Mouse (Mus musculus) midbrain, postnatal 0 days (tissue): ENCODE measurements around the gene Mob3b. TPM values are rescaled to one million over a fixed set of nuclear protein-coding genes. Genes with fewer than 3 reads are reported as not detected.

Experiments
- ATAC-seq: fragments of 200-750 bp; cut with Nextera tagmentation; 2 replicates; pipeline ENCODE4 v1.8.0; 2017; ENCODE audit warnings: moderate number of reproducible peaks, mild to moderate bottlenecking, moderate TSS enrichment, moderate library complexity; ENCODE audit not compliant: low FRiP score
- DNase-seq: peaks from one replicate; pipeline ENCODE4 v3.0.0-alpha.2; 2015; ENCODE audit warnings: low spot score
- H3K27ac ChIP-seq: fragments of 300-500 bp; sonication (generic); 2 replicates; pipeline ENCODE4 v1.5.1; 2014; ENCODE audit warnings: low read depth, mild to moderate bottlenecking, low read length, mixed read lengths
- H3K27me3 ChIP-seq: fragments of 300-500 bp; sonication (generic); 2 replicates; pipeline ENCODE4 v1.6.1; 2014; ENCODE audit warnings: low read length, control low read depth, mixed read lengths; ENCODE audit not compliant: insufficient read depth
- H3K36me3 ChIP-seq: fragments of 300-500 bp; sonication (generic); 2 replicates; pipeline ENCODE4 v1.6.1; 2014; ENCODE audit warnings: low read length, control low read depth, mixed read lengths; ENCODE audit not compliant: insufficient read depth
- H3K4me1 ChIP-seq: fragments of 300-500 bp; sonication (generic); 2 replicates; pipeline ENCODE4 v1.6.1; 2014; ENCODE audit warnings: mild to moderate bottlenecking, control low read depth, antibody characterized with exemption, low read length, mixed read lengths; ENCODE audit not compliant: insufficient read depth
- H3K4me2 ChIP-seq: fragments of 300-500 bp; sonication (generic); 2 replicates; pipeline ENCODE4 v1.6.1; 2014; ENCODE audit warnings: low read depth, mild to moderate bottlenecking, low read length, mixed read lengths; ENCODE audit not compliant: poor library complexity, severe bottlenecking
- H3K4me3 ChIP-seq: fragments of 300-500 bp; sonication (generic); 2 replicates; pipeline ENCODE4 v1.5.1; 2014; ENCODE audit warnings: low read depth, mild to moderate bottlenecking, low read length, moderate library complexity
- H3K9ac ChIP-seq: fragments of 300-500 bp; sonication (generic); replicated peaks from 2 replicates; pipeline ENCODE4 v1.6.1; 2014; ENCODE audit warnings: mild to moderate bottlenecking, low read length, moderate library complexity, mixed read lengths; ENCODE audit not compliant: poor library complexity, severe bottlenecking
- H3K9me3 ChIP-seq: fragments of 300-500 bp; sonication (generic); 2 replicates; pipeline ENCODE4 v1.6.1; 2016; ENCODE audit warnings: low read length, control low read depth
- CTCF ChIP-seq: IDR thresholded peaks from 2 replicates; pipeline ENCODE4 v1.5.1; 2016; ENCODE audit warnings: antibody characterized with exemption, mild to moderate bottlenecking
- WGBS: fragments of 180-500 bp; shearing (Covaris S2); extraction: QIAGEN DNeasy Blood & Tissue Kit; methylation state at CpG from one replicate; pipeline ENCODE4 v1.1.7; 2014; 5-methylcytosine and 5-hydroxymethylcytosine counted together
- polyA plus RNA-seq: library from polyadenylated mRNA; unstranded; fragments of >200 nt; fragmentation: Nextera tagmentation; extraction: Ambion mirVana; gene quantifications from 2 replicates; pipeline ENCODE4 v1.2.1, GENCODE M21; 2015
- total RNA-seq: library from RNA; depleted of rRNA; stranded (reverse); fragments of >200 nt; gene quantifications from 2 replicates; pipeline ENCODE4 v1.2.3, GENCODE M21; 2014

Gene Mob3b
- total and polyA plus RNA-seq, 2 experiments from 2014 or later: 0.77 to 1.6 TPM

DNA sequence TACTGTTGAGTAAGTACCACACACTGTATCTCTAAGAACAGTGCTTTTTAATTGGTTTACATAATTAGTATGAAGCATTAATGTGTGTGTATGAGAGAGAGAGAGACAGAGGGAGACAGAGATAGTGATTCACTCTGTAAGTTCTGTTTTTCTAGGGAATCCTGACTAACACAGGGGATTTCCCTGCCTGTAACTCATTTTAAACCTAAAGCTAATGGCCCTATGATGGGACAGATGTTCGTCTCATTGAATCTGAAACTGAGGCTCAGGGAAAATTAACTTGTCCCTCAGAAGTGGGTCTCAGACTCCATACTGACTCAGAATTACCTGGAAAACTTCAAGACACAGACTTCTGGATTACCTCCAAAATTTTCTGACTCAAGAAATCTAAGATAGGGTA, 96.3 kb downstream of the Mob3b start:
- Histone ChIP-seq H3K9ac (no peak overlapping the region), H3K27ac (no peak overlapping the region), H3K27me3 (no peaks in the 10 kb centered on the region), H3K4me1 (peaks cover 9% of the 10 kb centered on the region; the same call in 1 of the 2 replicates), H3K4me3 (no peak overlapping the region), H3K4me2 (no peak overlapping the region), H3K36me3 (no peaks in the 10 kb centered on the region), H3K9me3 (no peaks in the 10 kb centered on the region)
- ATAC-seq (no peak), DNase-seq (no peak)
- WGBS: 97% methylated on average over 1 of the region's 1 CpGs
- TF ChIP-seq CTCF: no peak

DNA sequence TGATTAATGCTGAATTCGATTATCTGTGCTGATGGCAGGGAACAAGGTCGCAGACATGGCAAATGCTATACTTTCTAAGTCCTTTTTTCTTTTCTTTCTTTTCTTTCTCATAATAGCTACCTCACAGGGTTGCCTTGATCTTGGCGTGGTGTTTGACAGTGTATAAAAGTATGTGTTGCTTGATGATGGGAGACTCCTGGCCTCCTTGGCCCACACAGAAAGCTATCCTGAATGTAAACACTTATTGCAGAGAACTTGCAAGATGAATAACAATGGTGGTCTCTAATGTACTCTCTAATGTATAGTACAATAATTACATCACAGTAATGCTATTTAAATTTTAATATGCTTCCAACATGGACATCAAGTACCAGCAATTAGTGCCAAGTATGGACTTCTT, 96.9 kb downstream of the Mob3b start:
- no peak overlapping the region for H3K4me2 ChIP-seq
- no peak overlapping the region for H3K4me3 ChIP-seq
- no peak for TF ChIP-seq CTCF
- ATAC-seq: no peak
- DNase-seq: no peak
- no peak overlapping the region for H3K9ac ChIP-seq
- H3K4me1 ChIP-seq: peaks cover 6% of the 10 kb centered on the region; the same call in 1 of the 2 replicates
- 90% methylated on average over 3 of the region's 3 CpGs for WGBS
- H3K27ac ChIP-seq: no peak overlapping the region
- H3K36me3 ChIP-seq: no peaks in the 10 kb centered on the region
- H3K27me3 ChIP-seq: no peaks in the 10 kb centered on the region
- no peaks in the 10 kb centered on the region for H3K9me3 ChIP-seq

DNA sequence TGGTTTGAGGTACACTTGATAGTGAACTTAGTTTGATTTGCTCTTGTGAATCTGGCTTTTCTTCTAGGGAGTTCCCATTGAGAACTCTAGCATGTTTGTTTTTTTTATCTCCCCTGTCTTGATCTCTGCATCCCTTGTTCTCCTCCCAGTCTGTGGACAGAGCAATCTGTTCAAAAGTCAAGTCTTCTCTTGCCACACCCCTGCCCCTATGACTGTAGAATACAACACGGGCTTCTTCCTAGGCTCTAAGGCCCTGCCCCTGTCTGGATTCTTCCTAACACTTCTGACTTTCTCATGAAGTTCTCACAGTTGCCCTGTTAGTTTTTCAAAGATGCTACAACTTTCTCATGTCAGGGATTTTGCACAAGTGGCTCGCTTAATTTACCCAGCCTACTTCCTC, 102.9 kb downstream of the Mob3b start:
- no peak for TF ChIP-seq CTCF
- H3K4me2 ChIP-seq: no peak overlapping the region
- no peak overlapping the region for H3K4me3 ChIP-seq
- ATAC-seq (no peak), DNase-seq (no peak)
- H3K27ac ChIP-seq: no peak overlapping the region
- H3K4me1 ChIP-seq: no peaks in the 10 kb centered on the region
- H3K27me3 ChIP-seq: no peaks in the 10 kb centered on the region
- H3K9me3 ChIP-seq: no peaks in the 10 kb centered on the region
- WGBS: 91% methylated on average over 2 of the region's 2 CpGs
- no peaks in the 10 kb centered on the region for H3K36me3 ChIP-seq
- no peak overlapping the region for H3K9ac ChIP-seq

DNA sequence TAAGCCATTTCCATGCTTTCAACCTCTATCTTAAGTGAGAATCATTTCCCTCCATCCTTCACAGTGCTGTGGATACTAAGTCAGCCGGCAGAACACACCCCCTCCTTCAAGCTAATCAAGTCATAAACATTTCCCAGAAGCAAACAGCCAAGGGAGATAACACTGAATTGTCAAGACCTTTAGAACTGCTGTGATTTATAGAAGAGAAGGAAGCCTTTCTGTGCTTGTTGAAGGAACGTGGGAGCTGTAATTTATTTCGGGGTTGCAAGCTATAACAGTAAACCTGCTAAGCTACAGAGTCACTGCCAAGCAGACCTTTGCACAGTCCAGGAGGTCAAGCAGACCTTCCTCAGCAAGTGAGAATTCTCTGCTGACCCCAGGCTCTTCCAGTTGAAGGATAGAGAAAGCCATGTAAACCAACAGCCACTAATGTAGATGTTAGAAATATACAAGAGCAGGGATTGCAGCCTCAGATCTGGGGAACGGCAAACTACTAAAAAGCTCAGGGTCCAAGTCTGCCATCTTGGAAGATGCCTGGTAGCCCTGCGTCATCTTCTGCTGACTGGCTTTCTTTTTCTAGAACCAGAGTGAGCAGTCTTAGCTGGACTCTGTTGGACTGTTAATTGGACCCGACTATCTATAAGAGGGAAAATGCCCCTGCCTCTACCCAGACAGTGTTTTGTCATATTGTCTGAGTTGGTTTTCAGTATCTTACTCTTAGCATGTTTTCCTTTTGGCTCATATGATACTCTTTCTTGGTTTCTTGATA, 104.9 kb downstream of the Mob3b start:
- no peak overlapping the region for H3K27ac ChIP-seq
- no peaks in the 10 kb centered on the region for H3K27me3 ChIP-seq
- H3K4me3 ChIP-seq: no peak overlapping the region
- H3K36me3 ChIP-seq: no peaks in the 10 kb centered on the region
- H3K4me2 ChIP-seq: no peak overlapping the region
- H3K9ac ChIP-seq: no peak overlapping the region
- no peak for TF ChIP-seq CTCF
- no peaks in the 10 kb centered on the region for H3K4me1 ChIP-seq
- ATAC-seq (no peak), DNase-seq (no peak)
- 86% methylated on average over 6 of the region's 6 CpGs for WGBS
- no peaks in the 10 kb centered on the region for H3K9me3 ChIP-seq

DNA sequence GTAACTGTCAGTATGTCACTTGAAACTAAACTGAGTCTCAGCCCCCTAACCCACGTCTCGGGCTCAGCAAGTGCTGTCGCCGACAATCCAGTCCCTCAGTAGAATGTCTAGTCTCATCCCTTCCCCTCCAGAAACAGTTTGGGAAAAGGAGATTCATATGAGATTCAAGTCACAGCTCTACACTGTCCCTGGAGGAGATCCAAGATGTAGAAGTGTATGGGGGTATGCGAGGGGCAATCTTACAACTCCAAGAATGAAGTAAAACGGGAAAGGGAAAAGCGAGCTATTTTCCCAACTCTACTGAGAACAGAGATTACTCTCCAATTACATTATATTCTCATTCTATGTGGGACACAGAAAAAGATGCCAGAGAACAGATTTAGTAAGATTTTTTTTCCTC, 106.1 kb downstream of the Mob3b start:
- Histone ChIP-seq H3K36me3 (no peaks in the 10 kb centered on the region), H3K4me2 (no peak overlapping the region), H3K27me3 (no peaks in the 10 kb centered on the region), H3K9ac (no peak overlapping the region), H3K27ac (no peak overlapping the region), H3K4me1 (no peaks in the 10 kb centered on the region), H3K9me3 (no peaks in the 10 kb centered on the region), H3K4me3 (no peak overlapping the region)
- peak; percentile 48 for DNase-seq
- TF ChIP-seq CTCF: no peak
- WGBS: 68% methylated on average over 7 of the region's 7 CpGs
- ATAC-seq: no peak

DNA sequence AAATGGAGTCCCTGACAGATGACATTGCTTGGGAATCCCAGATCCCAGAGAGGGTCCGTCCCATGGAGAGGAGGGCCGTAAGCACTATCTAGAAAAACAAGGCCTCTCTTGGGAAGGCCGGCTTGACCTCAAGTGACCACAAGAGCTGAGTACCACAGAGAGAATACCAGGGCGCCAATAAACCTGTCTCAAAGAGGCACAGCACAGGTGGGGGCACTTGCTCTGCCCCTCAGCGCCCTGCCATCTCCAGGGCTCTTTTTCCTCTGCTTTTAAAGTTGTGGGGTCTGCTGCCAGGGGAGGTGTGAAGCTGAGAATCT, 107.6 kb downstream of the Mob3b start:
- Histone ChIP-seq H3K27me3 (no peaks in the 10 kb centered on the region), H3K4me3 (no peak overlapping the region), H3K9ac (no peak overlapping the region), H3K4me2 (no peak overlapping the region), H3K9me3 (no peaks in the 10 kb centered on the region), H3K4me1 (no peaks in the 10 kb centered on the region), H3K27ac (no peak overlapping the region), H3K36me3 (no peaks in the 10 kb centered on the region)
- no peak for DNase-seq
- 80% methylated on average over 5 of the region's 5 CpGs for WGBS
- no peak for ATAC-seq
- no peak for TF ChIP-seq CTCF
